Mouse (Mus musculus) kidney, adult 8-10 months (tissue): ENCODE results near the gene Grin2b.

Experiments used
- DNase-seq, 2 experiments: peaks; one replicate each; pipeline ENCODE4 v3.0.0; 2022

Gene Grin2b

GRCm38 (mm10) chr6:136173191-136173896 lies at the start of gene Grin2b:
Gene Grin2b (minus strand): TSS chr6:136173511.
- DNase-seq: no peak

- no peak for DNase-seq
Measured at GRCm38 (mm10) chr6:136221894-136222293, 48.6 kb upstream of the Grin2b start.

GRCm38 (mm10) chr6:136210442-136210841 lies 37.1 kb upstream of the Grin2b start:
- no peak for DNase-seq

- no peak for DNase-seq
Measured at GRCm38 (mm10) chr6:136199814-136200213, 26.5 kb upstream of the Grin2b start.

GRCm38 (mm10) chr6:136194616-136195015 lies 21.3 kb upstream of the Grin2b start:
- DNase-seq: no peak

- DNase-seq: no peak
Measured at GRCm38 (mm10) chr6:136178066-136178465, 4.8 kb upstream of the Grin2b start.

- no peak for DNase-seq
Measured at GRCm38 (mm10) chr6:136172801-136173190, 515 bp downstream of the Grin2b start.

GRCm38 (mm10) chr6:136172172-136172651 lies 1.1 kb downstream of the Grin2b start:
- DNase-seq: no peak

GRCm38 (mm10) chr6:136171343-136171742 lies 2.0 kb downstream of the Grin2b start:
- DNase-seq: no peak

- no peak for DNase-seq
Measured at GRCm38 (mm10) chr6:136170381-136170780, 2.9 kb downstream of the Grin2b start.

- DNase-seq: no peak
Measured at GRCm38 (mm10) chr6:136167361-136167760, 6.0 kb downstream of the Grin2b start.

- no peak for DNase-seq
Measured at GRCm38 (mm10) chr6:136165443-136166077, 7.8 kb downstream of the Grin2b start.

GRCm38 (mm10) chr6:136162090-136162489 lies 11.2 kb downstream of the Grin2b start:
- no peak for DNase-seq

GRCm38 (mm10) chr6:136153444-136153843 lies 19.9 kb downstream of the Grin2b start:
- DNase-seq: no peak

- DNase-seq: peak in 1 of 2 experiments; percentile 12
Measured at GRCm38 (mm10) chr6:136150064-136150463, 23.2 kb downstream of the Grin2b start.

GRCm38 (mm10) chr6:136139967-136140366 lies 33.3 kb downstream of the Grin2b start:
- no peak for DNase-seq

- DNase-seq: peak; percentile 18 to 41
Measured at GRCm38 (mm10) chr6:136130456-136130855, 42.9 kb downstream of the Grin2b start.

- DNase-seq: no peak
Measured at GRCm38 (mm10) chr6:136122593-136122992, 50.7 kb downstream of the Grin2b start.

- no peak for DNase-seq
Measured at GRCm38 (mm10) chr6:136117390-136117789, 55.9 kb downstream of the Grin2b start.

GRCm38 (mm10) chr6:136113639-136114410 lies 59.5 kb downstream of the Grin2b start:
- no peak for DNase-seq

GRCm38 (mm10) chr6:136109172-136109571 lies 64.1 kb downstream of the Grin2b start:
- no peak for DNase-seq

- no peak for DNase-seq
Measured at GRCm38 (mm10) chr6:136108466-136108865, 64.8 kb downstream of the Grin2b start.

GRCm38 (mm10) chr6:136105221-136105620 lies 68.1 kb downstream of the Grin2b start:
- no peak for DNase-seq

GRCm38 (mm10) chr6:136100241-136100640 lies 73.1 kb downstream of the Grin2b start:
- DNase-seq: no peak
